Mouse (Mus musculus): Measurements from ENCODE around the gene Atp2b1.

DNA sequence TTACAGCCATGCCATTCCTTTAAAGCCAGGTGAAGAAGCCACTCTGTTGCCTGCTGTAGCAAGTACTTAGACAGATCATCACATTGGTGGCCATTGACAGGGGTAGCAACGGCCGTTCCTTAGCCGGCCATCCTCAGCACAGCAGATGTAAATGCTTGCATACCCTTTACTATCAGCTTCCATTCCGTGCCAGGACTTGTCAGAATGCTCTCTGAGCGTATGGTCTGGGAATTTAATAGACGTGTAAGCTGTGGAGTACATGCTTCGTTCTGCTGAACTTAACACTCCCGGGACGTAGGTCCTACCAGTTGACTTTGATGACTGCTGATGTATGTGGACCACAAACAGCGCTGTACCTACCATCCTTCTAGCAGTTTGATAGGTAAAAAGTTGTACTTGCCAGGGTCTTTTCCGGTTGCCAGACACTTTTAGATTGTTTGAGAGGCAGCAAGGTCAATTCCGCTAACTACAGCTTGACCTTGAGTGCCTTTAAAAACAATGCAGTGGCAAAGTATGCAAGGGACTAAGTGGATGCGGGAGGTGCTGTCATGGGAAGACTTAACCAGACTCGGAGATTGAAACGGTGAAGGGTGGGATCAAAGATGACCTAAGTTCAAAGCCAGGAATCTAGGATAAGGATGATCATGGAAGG is 53.2 kb downstream of the Atp2b1 start:
- TF ChIP-seq MAX (IDR thresholded peaks at IDR 0.05; ENCODE audit: low read depth) = no peak
- no peak for TF ChIP-seq POLR2A (IDR thresholded peaks at IDR 0.05; ENCODE audit: insufficient read length, low read depth)
